Mouse (Mus musculus) intestine, embryonic 14.5 days (tissue): ENCODE results near the gene Wfdc10. TPM values are rescaled to one million over a fixed set of nuclear protein-coding genes. Genes with fewer than 3 reads are reported as not detected.
"Not testable (repeated sequence)": the region's sequence is repeated elsewhere in the genome, so short reads cannot be mapped to it uniquely, and the experiment has no call there.

Experiments used
- ATAC-seq: fragments of 200-750 bp; cut with Nextera tagmentation; replicated peaks from 2 replicates; pipeline ENCODE4 v1.8.0; 2017; ENCODE audit warnings: low read depth, moderate number of reproducible peaks, moderate TSS enrichment, moderate library complexity; ENCODE audit not compliant: low FRiP score, low TSS enrichment
- DNase-seq: peaks from one replicate; pipeline ENCODE4 v3.0.0-alpha.2; 2018; ENCODE audit warnings: low spot score
- H3K27ac ChIP-seq: fragments of 300-500 bp; sonication (generic); 2 replicates; pipeline ENCODE4 v1.5.1; 2014; ENCODE audit warnings: low read depth, mild to moderate bottlenecking, control low read depth
- H3K27me3 ChIP-seq: fragments of 300-500 bp; sonication (generic); replicated peaks from 2 replicates; pipeline ENCODE4 v1.6.1; 2014; ENCODE audit warnings: low read length, control low read depth; ENCODE audit not compliant: control insufficient read depth, insufficient read depth
- H3K36me3 ChIP-seq: fragments of 300-500 bp; sonication (generic); 2 replicates; pipeline ENCODE4 v1.6.1; 2014; ENCODE audit warnings: low read length, control low read depth; ENCODE audit not compliant: control insufficient read depth, insufficient read depth
- H3K4me1 ChIP-seq: fragments of 300-500 bp; sonication (generic); replicated peaks from 2 replicates; pipeline ENCODE4 v1.6.1; 2014; ENCODE audit warnings: low read length, control low read depth, mixed read lengths; ENCODE audit not compliant: control insufficient read depth, insufficient read depth
- H3K4me2 ChIP-seq: fragments of 300-500 bp; sonication (generic); 2 replicates; pipeline ENCODE4 v1.6.1; 2014; ENCODE audit warnings: low read length
- H3K4me3 ChIP-seq: fragments of 300-500 bp; sonication (generic); 2 replicates; pipeline ENCODE4 v1.5.1; 2014; ENCODE audit warnings: low read depth, low read length, control low read depth, mixed read lengths
- H3K9ac ChIP-seq: fragments of 300-500 bp; sonication (generic); 2 replicates; pipeline ENCODE4 v1.6.1; 2014; ENCODE audit warnings: mild to moderate bottlenecking, low read length
- H3K9me3 ChIP-seq: fragments of 300-500 bp; sonication (generic); 2 replicates; pipeline ENCODE4 v1.6.1; 2016; ENCODE audit warnings: low read length, control low read depth; ENCODE audit not compliant: control insufficient read depth
- WGBS: fragments of 180-500 bp; shearing (Covaris S2); extraction: QIAGEN DNeasy Blood & Tissue Kit; methylation state at CpG from one replicate; pipeline ENCODE4 v1.1.7; 2014; 5-methylcytosine and 5-hydroxymethylcytosine counted together
- polyA plus RNA-seq: library from polyadenylated mRNA; unstranded; fragments of >200 nt; fragmentation: Nextera tagmentation; extraction: Ambion mirVana; gene quantifications from 2 replicates; pipeline ENCODE4 v1.2.1, GENCODE M21; 2014

The Wfdc10 gene
- polyA plus RNA-seq: 1.2 TPM in 1 of 2 replicates, not detected in the other

- H3K27me3 ChIP-seq: no peaks in the 10 kb centered on the region
- H3K27ac ChIP-seq: no peak within 1 kb of the TSS
- H3K9me3 ChIP-seq: no peaks in the 10 kb centered on the region
- H3K4me1 ChIP-seq: no peaks in the 10 kb centered on the region
- no peak within 1 kb of the TSS for H3K9ac ChIP-seq
- 11% methylated on average over 11 of the region's 11 CpGs for WGBS
- no peak within 1 kb of the TSS for H3K4me3 ChIP-seq
- H3K36me3 ChIP-seq: no peaks in the 10 kb centered on the region
- ATAC-seq (no peak), DNase-seq (peak; percentile 67)
- no peak within 1 kb of the TSS for H3K4me2 ChIP-seq
Observed at GRCm38 (mm10) chr2:164655858-164656257, at the start of gene Wfdc10. Gene Wfdc10 (plus strand): TSS chr2:164656046.

GRCm38 (mm10) chr2:164608781-164609180 lies 47.1 kb upstream of the Wfdc10 start:
- Histone ChIP-seq H3K9me3 (no peaks in the 10 kb centered on the region), H3K4me1 (no peaks in the 10 kb centered on the region), H3K27me3 (no peaks in the 10 kb centered on the region), H3K4me2 (no peak overlapping the region), H3K27ac (no peak overlapping the region), H3K4me3 (no peak overlapping the region), H3K36me3 (no peaks in the 10 kb centered on the region), H3K9ac (no peak overlapping the region)
- no peak for DNase-seq
- 78% methylated on average over 6 of the region's 6 CpGs for WGBS
- no peak for ATAC-seq

- H3K4me2 ChIP-seq, H3K36me3 ChIP-seq, DNase-seq, ATAC-seq, H3K27ac ChIP-seq, H3K27me3 ChIP-seq, H3K9ac ChIP-seq, H3K4me1 ChIP-seq, H3K9me3 ChIP-seq, H3K4me3 ChIP-seq: not testable (repeated sequence)
- 45% methylated on average over 8 of the region's 8 CpGs for WGBS
Observed at GRCm38 (mm10) chr2:164613471-164613870, 42.4 kb upstream of the Wfdc10 start, which contains the start of the genes Wfdc6b and Wfdc8. Gene Wfdc6b (plus strand): TSS chr2:164613522. Gene Wfdc8 (minus strand): TSS chr2:164613626.

- no peak overlapping the region for H3K4me3 ChIP-seq
- no peaks in the 10 kb centered on the region for H3K36me3 ChIP-seq
- no peaks in the 10 kb centered on the region for H3K4me1 ChIP-seq
- H3K27ac ChIP-seq: no peak overlapping the region
- no peaks in the 10 kb centered on the region for H3K9me3 ChIP-seq
- no peaks in the 10 kb centered on the region for H3K27me3 ChIP-seq
- no peak overlapping the region for H3K4me2 ChIP-seq
- no peak overlapping the region for H3K9ac ChIP-seq
- DNase-seq (no peak), ATAC-seq (no peak)
- 93% methylated on average over 3 of the region's 3 CpGs for WGBS
Observed at GRCm38 (mm10) chr2:164615386-164615785, 40.5 kb upstream of the Wfdc10 start.

GRCm38 (mm10) chr2:164619050-164619449 lies 36.8 kb upstream of the Wfdc10 start:
- Histone ChIP-seq H3K9me3 (no peaks in the 10 kb centered on the region), H3K4me1 (no peaks in the 10 kb centered on the region), H3K27me3 (no peaks in the 10 kb centered on the region), H3K4me2 (no peak overlapping the region), H3K9ac (no peak overlapping the region), H3K4me3 (no peak overlapping the region), H3K36me3 (no peaks in the 10 kb centered on the region), H3K27ac (no peak overlapping the region)
- DNase-seq: no peak
- 72% methylated on average over 5 of the region's 5 CpGs for WGBS
- ATAC-seq: no peak

- Histone ChIP-seq H3K27ac (no peak overlapping the region), H3K36me3 (no peaks in the 10 kb centered on the region), H3K9ac (no peak overlapping the region), H3K27me3 (no peaks in the 10 kb centered on the region), H3K4me2 (no peak overlapping the region), H3K9me3 (no peaks in the 10 kb centered on the region), H3K4me1 (no peaks in the 10 kb centered on the region), H3K4me3 (no peak overlapping the region)
- ATAC-seq (no peak), DNase-seq (no peak)
- WGBS: 74% methylated on average over 4 of the region's 4 CpGs
Observed at GRCm38 (mm10) chr2:164621775-164622174, 34.1 kb upstream of the Wfdc10 start.

GRCm38 (mm10) chr2:164635266-164635665 lies 20.6 kb upstream of the Wfdc10 start:
- no peak for DNase-seq

GRCm38 (mm10) chr2:164638696-164639095 lies 17.1 kb upstream of the Wfdc10 start, which contains the start of gene Wfdc16:
Gene Wfdc16 (minus strand): TSS chr2:164638796.
- Histone ChIP-seq H3K36me3 (no peaks in the 10 kb centered on the region), H3K27ac (no peak within 1 kb of the TSS), H3K27me3 (no peaks in the 10 kb centered on the region), H3K4me2 (no peak within 1 kb of the TSS), H3K9me3 (no peaks in the 10 kb centered on the region), H3K4me3 (no peak within 1 kb of the TSS), H3K9ac (no peak within 1 kb of the TSS), H3K4me1 (no peaks in the 10 kb centered on the region)
- no peak for DNase-seq
- ATAC-seq: no peak
- 84% methylated on average over 3 of the region's 3 CpGs for WGBS

More at GRCm38 (mm10) chr2:164635266-164635665, 20.6 kb upstream of the Wfdc10 start:
- H3K27ac ChIP-seq: no peak overlapping the region
- no peaks in the 10 kb centered on the region for H3K27me3 ChIP-seq
- 77% methylated on average over 9 of the region's 9 CpGs for WGBS
- H3K9me3 ChIP-seq: no peaks in the 10 kb centered on the region
- H3K4me2 ChIP-seq: no peak overlapping the region
- H3K9ac ChIP-seq: no peak overlapping the region
- no peak for ATAC-seq
- no peaks in the 10 kb centered on the region for H3K36me3 ChIP-seq
- H3K4me3 ChIP-seq: no peak overlapping the region
- H3K4me1 ChIP-seq: no peaks in the 10 kb centered on the region

- 67% methylated on average over 7 of the region's 7 CpGs for WGBS
- no peak overlapping the region for H3K27ac ChIP-seq
- no peaks in the 10 kb centered on the region for H3K36me3 ChIP-seq
- no peaks in the 10 kb centered on the region for H3K4me1 ChIP-seq
- DNase-seq (no peak), ATAC-seq (no peak)
- no peaks in the 10 kb centered on the region for H3K9me3 ChIP-seq
- no peaks in the 10 kb centered on the region for H3K27me3 ChIP-seq
- no peak overlapping the region for H3K4me3 ChIP-seq
- no peak overlapping the region for H3K9ac ChIP-seq
- H3K4me2 ChIP-seq: no peak overlapping the region
Observed at GRCm38 (mm10) chr2:164641129-164641528, 14.7 kb upstream of the Wfdc10 start.
